Mouse (Mus musculus): ENCODE measurements around the gene Serpina1e.
"Not testable (repeated sequence)": the region's sequence is repeated elsewhere in the genome, so short reads cannot be mapped to it uniquely, and the experiment has no call there.

Gene Serpina1e

DNA sequence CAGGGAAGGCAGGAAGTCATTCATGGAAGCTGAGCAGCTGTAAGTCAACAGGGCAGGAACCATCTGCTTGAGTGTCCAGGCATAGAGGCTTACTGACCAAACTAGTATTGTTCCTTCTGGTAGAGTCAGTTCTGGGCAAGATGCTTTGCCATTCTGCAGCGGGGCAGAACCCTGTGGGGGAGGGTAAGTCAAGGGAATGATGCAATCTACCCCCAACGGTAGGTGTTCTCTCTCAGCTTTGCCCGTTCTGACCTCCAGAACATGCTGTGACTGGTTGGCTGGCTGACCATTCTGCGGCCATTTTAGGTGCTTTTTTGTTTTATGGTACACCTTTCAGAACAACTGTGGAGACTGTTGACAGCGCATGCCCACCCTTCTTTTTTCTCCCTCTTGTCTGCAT, 3.6 kb upstream of the Serpina1e start:
- DNase-seq, result no peak

DNA sequence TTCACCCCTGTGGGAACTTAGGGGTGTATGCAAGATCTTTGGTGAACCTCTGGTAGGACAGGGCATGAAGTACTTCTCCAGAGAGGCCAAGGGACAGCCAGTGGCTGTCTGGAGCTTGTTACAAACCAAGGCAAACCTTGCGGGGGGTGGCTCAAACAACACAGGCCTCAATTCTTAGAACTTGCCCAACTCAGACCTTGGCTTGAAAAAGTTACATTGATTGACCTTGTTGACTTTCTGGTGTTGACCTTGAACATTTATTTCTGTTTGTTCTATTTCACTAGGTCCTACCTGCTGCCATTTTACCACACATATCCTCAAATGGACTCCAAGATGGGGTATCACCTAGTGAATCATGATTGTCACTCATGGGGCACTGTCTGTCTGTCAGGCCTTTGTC, 2.9 kb upstream of the Serpina1e start:
- no peak for DNase-seq

DNA sequence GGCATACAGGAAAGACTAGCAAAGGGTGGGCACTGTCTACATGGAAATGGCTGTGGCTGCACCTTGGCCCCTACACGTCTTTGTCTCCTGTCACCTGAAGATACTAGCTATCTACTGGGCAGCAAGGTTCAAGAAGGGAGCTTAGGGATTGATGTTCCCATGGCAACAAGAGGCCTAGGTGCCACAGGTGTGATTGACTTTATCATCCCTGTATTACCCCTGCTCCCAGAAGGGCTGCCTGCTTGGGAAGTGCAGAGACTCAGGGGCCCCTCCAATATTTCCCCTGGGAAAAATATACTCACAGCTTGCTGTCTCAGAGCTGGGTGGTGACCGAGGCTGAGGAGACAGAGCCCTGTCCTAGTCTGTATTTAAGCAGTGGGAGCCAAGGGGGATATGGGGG, 2.2 kb downstream of the Serpina1e start:
- not testable (repeated sequence) for DNase-seq

DNA sequence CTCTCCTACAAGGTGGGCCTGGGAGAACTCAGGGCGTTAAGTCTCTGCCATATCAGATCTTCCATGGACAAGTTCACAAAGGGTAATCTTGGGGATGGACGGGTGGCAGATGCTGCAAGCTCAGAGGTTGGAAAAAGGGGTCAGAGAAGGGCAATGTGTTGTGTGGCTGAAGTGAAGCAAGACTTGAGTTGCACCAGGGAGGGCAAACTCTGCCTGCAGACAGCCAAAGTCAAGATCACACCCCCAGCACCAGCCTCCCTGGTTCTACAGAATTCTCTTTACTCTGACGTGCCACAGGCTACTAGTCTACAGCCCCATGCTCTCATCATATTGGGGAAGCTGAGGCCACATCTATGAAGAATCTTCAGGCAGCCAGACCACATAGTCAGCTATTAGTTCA, 5.8 kb downstream of the Serpina1e start:
- DNase-seq, result not testable (repeated sequence)

DNA sequence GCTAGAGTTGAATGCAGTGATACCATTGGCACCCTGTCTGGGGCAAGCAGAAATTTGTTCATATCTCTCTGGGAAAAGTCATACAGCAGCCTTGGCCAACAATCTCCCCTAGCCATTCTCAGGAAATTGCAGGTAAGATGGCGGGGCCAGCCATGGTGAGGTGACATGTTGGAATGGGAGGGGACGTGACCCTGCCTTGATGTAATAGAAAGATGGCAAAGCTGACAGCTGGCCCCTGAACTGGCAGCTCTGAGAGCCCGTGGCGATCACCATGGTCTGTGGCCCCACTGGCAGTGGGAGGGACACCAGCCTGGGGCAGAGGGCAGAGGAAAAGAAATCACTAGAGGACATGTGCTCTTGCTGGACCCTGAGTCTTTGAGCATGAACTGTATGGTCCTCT, 12.5 kb downstream of the Serpina1e start:
- DNase-seq, result no peak

DNA sequence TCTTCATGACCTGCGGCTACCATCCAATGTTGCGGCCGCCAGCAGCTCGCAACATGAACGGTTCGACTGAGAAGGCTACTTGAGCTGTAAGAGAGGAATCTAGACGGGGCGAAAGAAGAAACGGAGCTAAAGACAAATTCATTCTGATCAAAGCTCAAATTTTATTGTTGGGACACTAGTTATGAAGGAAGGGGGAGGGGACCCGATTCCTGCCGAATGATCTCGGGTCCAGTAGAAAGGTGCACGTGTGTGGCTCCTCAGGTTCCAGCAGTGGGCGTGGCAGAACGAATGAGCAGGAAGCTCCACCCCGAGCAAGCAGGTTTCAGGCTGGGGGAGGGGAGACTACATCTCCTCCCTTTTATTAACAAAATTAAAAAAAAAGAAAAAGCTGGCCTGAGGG, 49.6 kb downstream of the Serpina1e start:
- DNase-seq, result not testable (repeated sequence)

DNA sequence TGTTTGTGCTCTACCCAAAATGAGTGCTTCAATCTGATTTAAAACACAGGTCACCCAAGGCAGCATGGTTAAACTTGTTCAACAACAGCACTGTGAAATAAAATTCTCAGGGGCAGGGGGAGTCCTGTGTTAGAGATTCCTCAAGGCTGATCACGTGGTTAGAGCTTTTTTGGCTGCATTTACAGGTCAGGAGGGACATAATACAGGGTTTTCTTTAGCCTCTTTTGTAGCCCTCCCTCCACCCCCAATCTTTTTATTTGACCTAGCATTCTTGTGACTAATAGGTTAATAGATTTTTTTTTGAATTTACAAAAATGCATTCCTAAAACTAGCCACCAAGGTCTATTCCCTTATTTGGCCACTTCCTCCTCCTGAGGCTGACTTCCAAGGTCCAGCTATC, 51.0 kb downstream of the Serpina1e start:
- not testable (repeated sequence) for DNase-seq

DNA sequence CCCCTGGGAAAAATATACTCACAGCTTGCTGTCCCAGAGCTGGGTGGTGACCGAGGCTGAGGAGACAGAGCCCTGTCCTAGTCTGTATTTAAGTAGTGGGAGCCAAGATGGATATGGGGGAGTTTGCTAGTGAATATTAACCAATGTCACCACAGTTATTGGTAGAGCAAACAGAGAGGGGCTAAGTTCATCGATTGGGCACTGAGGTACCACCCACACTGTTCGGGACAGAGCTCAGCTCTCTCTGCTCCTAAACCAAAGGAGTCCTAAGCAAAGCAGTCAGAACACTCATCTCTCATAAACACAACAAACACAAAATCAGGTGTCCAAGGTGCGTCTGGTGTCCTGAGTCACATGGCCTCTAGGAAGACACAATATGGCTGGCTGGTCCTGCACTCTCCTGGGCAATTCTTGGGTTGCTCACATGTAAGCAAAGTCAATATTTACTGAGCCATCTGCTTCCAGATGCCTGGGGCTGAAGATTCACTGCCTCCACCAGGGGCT, 53.9 kb downstream of the Serpina1e start, which contains the start of gene Serpina1c:
Gene Serpina1c (minus strand): TSS at position 51 of the 504 bp plus-strand sequence.
- DNase-seq, result not testable (repeated sequence)

DNA sequence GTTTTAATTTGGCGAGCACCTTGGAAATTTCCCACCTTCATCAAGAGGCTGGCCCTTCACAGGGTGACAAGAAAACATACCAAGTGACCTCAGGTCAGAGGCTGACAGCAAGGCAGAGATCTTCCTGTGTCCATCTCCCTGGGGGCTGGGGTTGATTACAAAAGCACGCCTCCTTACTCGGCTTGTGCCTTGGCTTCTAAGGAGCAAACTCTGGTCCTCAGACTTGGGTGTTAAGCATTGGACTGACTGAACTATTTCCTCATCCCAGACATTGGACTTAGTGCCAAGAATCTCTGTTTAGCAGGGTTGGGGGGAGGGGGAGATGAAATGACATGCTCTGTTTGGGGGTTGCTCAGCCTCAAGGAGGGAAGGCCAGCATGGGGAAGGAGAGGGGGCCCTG, 56.8 kb downstream of the Serpina1e start:
- DNase-seq, result not testable (repeated sequence)

All from B cell, adult 2 months (primary cell).